Mouse (Mus musculus) telencephalon, adult 2 months (tissue): ENCODE measurements around the gene Tbc1d24.
A peak's percentile ranks its signal among the peaks of the same experiment; 100 is the strongest.
"Not testable (repeated sequence)": the region's sequence is repeated elsewhere in the genome, so short reads cannot be mapped to it uniquely, and the experiment has no call there.

Experiments used
- DNase-seq: peaks from one replicate; pipeline ENCODE4 v3.0.0-alpha.2; 2011; ENCODE audit warnings: low read depth, low spot score

The Tbc1d24 gene

GRCm38 (mm10) chr17:24151382-24151781 lies 54.0 kb downstream of the Tbc1d24 start:
- no peak for DNase-seq

GRCm38 (mm10) chr17:24150824-24151223 lies 54.5 kb downstream of the Tbc1d24 start, which contains the start of gene Pdpk1:
Gene Pdpk1 (minus strand): TSS chr17:24150924.
- DNase-seq = no peak

- DNase-seq = no peak
Observed at GRCm38 (mm10) chr17:24149421-24149820, 55.9 kb downstream of the Tbc1d24 start.

- DNase-seq = no peak
Observed at GRCm38 (mm10) chr17:24142897-24143296, 62.5 kb downstream of the Tbc1d24 start.

GRCm38 (mm10) chr17:24141425-24141920 lies 63.9 kb downstream of the Tbc1d24 start:
- DNase-seq = peak; percentile 95

- DNase-seq = no peak
Observed at GRCm38 (mm10) chr17:24140845-24141424, 64.4 kb downstream of the Tbc1d24 start.

GRCm38 (mm10) chr17:24139968-24140367 lies 65.4 kb downstream of the Tbc1d24 start:
- no peak for DNase-seq

GRCm38 (mm10) chr17:24139256-24139655 lies 66.1 kb downstream of the Tbc1d24 start:
- no peak for DNase-seq

- DNase-seq = no peak
Observed at GRCm38 (mm10) chr17:24137226-24137880, 68.0 kb downstream of the Tbc1d24 start.

GRCm38 (mm10) chr17:24134062-24134461 lies 71.3 kb downstream of the Tbc1d24 start:
- DNase-seq = no peak

GRCm38 (mm10) chr17:24132919-24133318 lies 72.4 kb downstream of the Tbc1d24 start:
- not testable (repeated sequence) for DNase-seq

- no peak for DNase-seq
Observed at GRCm38 (mm10) chr17:24131570-24131969, 73.8 kb downstream of the Tbc1d24 start.

- not testable (repeated sequence) for DNase-seq
Observed at GRCm38 (mm10) chr17:24129246-24129645, 76.1 kb downstream of the Tbc1d24 start.

- DNase-seq = no peak
Observed at GRCm38 (mm10) chr17:24127592-24127991, 77.8 kb downstream of the Tbc1d24 start.

GRCm38 (mm10) chr17:24126801-24127200 lies 78.6 kb downstream of the Tbc1d24 start:
- DNase-seq = no peak
